Mouse (Mus musculus) kidney, adult 18-20 months (tissue): ENCODE results near the gene Hoxb6.

Source experiments
- DNase-seq: peaks from one replicate; pipeline ENCODE4 v3.0.0; 2021

The Hoxb6 gene

DNA sequence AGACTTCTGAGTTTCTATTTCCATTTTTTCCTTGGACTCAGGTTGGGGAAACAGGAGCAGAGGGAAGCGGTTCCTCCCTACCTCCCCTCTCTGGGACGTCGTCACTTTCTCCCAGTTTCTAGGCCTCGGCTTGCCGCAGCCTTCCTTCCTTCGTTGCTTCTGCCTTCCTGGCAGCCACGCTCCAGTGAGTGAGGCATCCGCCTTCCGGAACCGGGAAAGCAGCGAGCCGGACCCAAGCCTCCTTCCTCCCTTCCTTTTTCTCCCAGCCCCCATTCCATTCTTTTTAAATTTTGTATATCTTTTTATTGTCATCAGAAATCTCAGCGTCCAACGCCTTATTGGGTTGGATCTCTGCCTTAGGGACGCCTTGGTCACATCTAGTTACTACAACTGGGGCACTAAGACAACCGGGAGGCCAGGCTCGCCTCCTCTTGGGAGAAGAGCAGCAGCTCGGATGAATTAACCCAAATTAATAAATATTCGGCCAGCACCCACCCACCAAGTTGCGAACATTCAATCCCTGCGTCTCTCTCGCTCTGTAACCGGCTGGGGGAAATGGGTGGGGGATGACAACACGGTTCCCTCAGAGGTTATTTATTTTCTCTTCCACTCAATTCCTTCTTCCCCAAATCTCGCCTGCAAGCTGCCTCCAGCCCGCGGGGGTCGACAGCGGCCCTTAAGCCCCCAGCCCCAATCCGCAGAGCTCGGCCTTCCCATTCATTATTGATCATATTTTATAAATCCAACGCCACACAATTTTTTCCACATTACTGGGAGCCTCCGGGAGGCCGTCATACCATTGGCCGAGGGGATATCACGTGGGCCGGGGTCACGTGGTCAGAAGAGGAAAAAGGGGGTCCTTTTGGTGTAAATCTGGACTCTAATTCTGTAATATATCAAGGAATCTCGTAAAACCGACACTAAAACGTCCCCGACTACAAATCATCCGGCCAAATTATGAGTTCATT is 6.2 kb upstream of the Hoxb6 start, which contains the start of gene Hoxb7:
TSS of gene Hoxb7 (plus strand) at position 853 of the 968 bp plus-strand sequence.
- peak; percentile 91 for DNase-seq

DNA sequence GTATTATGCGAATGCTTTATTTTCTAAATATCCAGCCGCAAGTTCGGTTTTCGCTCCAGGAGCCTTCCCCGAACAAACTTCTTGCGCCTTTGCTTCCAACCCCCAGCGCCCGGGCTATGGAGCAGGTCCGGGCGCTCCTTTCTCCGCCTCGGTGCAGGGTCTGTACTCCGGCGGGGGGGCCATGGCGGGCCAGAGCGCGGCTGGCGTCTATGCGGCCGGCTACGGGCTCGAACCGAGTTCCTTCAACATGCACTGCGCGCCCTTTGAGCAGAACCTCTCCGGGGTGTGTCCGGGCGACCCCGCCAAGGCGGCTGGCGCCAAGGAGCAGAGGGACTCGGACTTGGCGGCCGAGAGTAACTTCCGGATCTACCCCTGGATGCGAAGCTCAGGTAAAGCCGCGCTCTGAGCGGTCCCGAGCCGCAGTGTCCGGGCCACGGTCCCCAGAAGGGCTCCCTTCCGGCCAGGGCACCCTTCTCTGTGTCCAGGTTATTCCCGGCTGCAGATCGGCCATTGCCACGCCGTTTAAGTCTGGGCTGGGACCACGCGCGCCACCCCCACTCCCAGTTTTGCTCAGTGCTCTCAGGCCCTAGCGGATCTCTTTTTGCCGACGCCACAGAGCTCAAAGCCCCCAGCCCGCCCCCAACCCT is 5.4 kb upstream of the Hoxb6 start:
- peak; percentile 85 for DNase-seq

DNA sequence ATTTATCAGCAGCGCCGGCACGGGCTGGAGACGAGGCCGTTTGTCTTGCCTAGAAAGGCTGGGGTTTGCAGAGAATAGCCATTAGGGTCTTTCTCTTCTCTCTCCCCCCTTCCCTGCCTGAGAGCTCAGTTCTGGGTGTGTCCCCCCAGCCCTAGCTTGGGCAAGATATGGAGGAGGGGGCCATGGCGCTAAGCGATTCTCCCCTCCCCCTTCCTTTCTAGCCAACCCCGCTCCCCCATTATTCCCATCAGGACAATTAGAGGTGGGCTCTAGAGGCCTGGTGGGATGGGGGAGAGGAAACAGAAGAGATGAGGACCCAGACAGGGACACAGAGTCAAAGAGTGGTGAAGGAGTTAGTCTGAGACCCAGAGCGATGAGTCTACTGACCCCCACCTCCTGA is 4.9 kb upstream of the Hoxb6 start:
- DNase-seq = no peak

DNA sequence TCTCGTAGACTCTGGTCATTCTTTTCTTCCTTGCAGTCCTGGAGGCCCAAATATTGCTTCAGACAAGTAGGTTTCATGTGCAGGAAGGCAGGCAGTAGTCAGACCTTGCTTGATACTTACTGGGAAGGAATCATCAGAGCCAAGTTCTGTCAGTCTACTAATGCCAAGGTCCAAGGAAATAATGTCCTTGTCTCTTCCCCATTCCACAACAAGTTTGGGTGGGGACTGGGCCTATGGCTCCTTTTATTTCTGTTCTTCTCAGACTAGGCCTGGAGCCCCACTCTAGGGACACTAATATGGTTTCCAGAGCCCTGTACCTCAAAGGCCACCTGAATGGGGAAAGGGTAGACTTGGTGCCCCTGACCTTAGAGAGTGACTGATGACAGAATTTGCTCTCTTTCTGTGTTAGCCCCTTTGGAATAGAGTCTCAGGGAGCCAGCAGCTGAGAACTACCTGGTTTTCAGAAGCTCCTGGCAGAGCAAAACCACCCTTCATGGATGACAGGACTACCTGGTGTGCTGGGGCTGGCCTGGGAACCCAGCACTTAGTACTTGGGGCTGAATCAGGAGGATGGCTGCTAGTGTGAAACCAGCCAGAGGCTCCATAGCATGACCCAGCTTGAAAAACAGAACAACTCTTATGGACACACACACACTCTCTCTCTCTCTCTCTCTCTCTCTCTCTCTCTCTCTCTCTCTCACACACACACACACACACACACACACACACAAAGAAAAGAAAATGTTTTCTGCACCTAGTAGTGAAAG is 3.6 kb upstream of the Hoxb6 start:
- DNase-seq = no peak

DNA sequence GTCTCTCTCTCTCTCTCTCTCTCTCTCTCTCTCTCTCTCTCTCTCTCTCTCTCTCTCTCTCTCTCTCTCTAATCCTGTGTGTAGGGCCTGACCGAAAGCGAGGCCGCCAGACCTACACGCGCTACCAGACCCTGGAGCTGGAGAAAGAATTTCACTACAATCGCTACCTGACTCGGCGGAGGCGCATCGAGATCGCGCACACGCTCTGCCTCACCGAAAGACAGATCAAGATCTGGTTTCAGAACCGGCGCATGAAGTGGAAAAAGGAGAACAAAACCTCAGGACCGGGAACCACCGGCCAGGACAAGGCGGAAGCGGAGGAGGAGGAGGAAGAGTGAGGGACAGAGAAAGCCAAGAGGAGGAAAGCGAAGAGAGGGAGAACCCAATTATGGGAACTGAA is 3.0 kb upstream of the Hoxb6 start:
- DNase-seq = peak; percentile 56

DNA sequence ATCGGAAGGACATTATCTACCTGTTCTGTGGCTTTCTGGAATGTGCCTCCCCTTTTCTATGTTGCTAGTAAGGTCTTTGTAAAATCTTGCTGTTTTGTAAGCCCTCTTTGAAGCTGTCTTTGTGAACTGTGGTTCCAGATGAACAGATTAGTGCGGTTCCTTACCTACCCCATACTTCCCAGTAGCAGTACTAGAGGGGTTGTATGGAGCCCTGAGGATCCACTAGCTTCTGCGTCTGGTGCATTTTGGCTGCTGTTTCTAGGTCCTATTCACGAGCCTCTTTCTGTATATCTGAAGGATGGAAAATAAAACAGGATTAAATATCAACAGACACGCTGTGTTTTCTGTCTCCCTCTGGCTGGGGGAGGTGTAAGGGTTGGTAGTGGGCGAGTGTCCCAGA is 2.4 kb upstream of the Hoxb6 start:
- no peak for DNase-seq

DNA sequence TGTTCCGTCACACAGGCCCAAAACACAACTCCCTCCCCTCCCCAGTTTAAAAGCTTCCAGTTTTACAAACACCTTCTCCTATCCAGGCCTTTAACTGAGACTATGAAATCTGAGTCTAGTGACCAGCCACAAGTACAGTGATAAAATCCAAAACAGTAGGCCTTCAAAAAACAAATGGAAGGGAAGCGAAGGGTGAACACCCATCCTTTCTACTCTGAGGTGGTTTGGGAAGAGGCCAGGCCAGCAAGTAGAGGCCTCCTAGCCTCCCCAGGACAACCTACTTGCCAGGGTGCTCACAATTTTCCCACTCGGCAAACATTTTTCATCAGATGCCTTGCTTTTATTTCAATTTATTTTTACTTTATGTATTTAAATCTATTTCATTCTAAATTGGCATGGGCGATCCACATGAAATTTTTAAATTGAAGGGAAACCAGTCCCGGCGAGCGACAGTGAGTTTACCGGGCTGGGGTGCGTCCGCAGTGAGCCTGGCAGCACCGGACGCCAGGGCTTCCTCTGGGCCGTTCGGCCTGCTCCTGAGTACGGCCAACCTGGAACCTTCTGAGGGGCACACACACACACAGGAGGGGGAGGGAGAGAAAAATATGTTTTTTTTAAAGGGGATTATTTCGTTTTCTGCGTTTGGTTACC is 1.4 kb upstream of the Hoxb6 start:
- no peak for DNase-seq

DNA sequence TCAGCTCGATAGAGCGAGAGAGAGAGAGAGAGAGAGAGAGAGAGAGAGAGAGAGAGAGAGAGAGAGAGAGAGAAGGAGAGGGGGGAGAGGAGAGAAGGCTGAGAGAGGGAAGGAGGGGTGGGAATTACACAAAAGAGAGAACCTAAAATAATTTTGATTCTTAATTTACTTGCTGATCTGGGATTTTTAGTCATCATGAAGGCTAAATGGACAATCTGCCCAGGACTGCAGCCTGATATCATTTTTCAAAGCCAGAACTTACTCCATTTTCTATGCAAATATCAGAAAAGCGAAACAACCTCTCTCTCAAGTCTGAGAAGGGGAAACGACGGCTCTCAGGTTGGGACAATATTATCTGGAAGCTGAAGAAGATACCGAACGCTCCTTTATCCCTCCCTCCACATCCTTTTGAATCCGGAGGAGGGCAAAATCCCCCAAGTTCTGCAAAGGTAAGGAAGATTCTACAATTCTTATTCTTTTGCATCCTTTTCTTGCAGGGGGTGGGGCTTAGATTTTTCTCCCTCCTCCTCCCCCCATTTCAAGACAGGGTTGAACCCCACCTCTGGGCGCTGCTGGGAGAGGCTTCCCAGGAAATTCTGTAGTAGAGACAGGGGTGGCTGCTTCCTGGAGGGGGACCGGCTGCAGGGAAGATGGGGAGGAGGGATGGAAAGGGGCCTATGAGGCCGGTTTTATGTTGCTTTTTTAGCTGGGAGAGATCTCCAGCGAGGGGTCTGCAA is 457 bp downstream of the Hoxb6 start:
- peak; percentile 63 for DNase-seq

DNA sequence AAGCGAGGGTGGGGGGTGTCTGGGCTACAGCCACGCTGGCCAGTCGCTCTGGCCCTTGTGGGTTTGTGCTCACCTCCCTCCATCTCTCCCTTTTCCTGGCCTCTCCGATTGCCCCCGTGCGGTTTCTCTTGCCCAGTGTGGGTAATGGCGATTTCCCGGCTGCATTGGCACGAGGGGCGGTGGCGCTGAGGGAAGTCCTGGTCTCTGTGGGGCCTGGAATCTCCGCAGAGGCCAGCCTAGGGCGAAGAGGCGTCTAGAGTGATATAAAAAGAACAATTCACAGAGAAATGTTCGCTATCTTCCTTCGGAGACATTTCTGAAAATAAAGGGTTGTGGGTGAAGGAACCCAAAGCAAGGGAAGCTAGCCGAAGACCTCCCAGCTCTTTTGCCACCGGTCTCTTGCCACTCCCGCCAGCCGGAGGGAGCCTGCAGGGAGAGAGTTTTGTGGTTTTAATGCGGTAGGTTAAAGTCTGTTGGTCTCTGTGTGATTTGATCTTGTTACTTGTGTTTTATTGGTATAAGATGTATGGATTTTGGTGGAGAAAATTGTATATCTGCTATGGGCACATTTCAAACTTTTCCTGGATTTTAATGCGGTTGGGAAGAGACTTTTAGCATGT is 1.1 kb downstream of the Hoxb6 start:
- peak; percentile 65 for DNase-seq

DNA sequence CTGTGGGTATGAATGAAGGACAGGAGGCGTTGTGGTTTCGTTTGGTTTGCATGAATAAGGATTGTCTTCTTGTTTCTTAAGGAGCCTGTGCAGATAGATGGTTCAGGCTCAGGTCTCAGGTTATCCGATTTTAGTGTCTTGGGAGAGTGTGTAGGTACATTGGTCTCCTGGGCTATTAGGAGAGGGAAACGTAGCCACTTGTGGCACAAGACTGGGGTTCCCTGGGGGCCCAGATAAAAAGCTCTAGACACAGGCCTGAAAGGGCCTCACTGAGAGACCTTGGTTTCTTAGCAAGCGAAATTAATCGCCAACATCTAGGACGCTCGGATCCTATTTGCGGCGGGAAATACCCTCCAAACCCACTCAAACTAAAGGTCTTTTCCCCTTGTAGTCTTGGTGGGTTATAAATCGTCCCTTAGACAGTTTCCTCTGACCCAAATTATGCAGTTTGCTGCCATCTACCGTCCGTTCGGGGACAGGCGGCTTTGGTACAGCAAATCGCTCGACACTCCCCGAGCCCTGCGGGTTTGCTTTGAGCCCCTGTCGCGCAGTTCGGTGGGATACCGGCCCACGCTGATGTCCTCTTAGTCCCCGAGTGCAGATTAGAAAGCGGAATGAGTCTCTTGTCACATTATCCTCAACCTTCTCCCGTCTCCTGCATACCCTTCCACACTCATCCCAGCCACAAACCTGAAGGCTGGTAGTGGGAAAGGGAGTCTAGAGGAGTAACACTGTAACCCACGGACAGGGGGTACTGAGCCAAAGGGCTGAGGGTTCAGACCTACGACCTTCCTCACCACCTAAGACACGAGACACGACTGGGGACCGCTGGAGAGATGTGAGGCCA is 2.2 kb downstream of the Hoxb6 start:
- peak; percentile 95 for DNase-seq

DNA sequence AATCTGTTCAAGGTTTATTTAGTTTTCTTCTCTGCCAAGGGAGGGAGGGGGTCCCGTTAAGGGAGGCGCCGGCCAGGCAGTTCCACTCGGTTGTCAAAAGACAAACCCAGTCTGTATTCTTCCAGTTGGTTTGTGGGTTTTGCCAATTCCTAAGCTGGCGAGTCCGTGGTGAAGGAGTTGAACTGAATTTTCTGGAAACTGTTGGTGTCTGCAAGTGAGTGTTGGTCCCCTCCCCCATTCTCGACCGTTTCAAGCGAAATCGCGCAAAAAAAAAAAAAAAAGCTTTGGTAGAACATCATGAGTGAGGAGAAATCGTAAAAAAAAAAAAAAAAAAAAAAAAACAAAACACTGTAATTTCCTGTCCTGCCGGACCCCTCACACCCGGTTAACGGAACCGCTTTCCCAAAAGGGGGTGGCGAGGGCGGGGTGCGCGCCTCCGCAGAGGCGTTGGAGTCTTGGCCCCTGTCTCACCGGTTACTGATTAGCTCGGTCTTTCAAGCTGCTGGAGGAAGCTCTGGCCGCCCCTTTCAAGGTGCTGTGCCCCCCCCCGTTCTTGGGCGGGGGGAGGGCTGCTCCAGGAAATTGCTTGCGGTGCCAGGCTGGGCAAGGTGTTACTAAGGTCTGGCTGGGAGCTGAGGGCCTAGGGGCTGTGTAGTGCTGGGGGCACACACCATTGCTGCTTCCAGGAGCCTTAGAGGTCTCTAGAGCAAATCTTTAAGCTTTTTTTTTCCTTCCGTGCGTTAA is 3.0 kb downstream of the Hoxb6 start:
- peak; percentile 86 for DNase-seq

DNA sequence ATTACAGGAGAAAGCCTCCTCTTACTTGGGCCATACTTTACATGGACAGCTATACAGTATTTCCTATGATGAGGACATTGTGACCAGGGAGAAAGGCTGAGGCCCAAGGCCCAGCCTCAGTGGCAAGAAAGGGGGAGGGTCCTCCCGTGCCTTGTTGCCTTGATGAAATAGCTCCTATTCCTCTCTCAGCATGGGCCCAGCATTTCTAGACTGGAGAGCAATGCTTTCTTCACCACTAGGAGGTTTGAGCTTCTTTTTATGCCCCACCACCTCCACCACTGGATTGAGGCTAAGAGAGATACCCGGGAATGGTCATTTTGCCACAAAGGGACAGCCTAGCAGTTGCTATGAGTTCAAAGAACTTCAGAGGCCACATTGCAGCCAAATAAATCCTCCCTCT is 4.7 kb downstream of the Hoxb6 start:
- no peak for DNase-seq

DNA sequence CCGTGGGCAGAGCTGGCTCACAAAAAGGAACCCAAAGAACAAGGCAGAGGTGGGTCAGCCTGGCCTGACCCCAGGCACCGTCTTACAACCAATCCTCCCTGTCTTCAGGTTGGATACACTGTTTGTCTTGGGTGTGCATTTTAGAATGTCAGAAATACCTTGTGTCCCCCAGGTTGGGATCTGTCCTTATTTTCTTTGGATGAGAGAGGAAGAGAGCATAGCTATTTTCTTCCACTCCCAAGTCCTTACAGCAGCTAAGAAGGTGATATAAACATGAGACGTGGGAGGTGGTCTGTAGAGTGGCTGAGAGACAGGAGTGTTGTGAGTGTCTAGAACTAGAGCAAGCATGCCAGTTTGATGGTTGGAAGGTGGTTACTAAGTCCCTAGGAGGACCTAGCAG is 5.2 kb downstream of the Hoxb6 start:
- DNase-seq = no peak

DNA sequence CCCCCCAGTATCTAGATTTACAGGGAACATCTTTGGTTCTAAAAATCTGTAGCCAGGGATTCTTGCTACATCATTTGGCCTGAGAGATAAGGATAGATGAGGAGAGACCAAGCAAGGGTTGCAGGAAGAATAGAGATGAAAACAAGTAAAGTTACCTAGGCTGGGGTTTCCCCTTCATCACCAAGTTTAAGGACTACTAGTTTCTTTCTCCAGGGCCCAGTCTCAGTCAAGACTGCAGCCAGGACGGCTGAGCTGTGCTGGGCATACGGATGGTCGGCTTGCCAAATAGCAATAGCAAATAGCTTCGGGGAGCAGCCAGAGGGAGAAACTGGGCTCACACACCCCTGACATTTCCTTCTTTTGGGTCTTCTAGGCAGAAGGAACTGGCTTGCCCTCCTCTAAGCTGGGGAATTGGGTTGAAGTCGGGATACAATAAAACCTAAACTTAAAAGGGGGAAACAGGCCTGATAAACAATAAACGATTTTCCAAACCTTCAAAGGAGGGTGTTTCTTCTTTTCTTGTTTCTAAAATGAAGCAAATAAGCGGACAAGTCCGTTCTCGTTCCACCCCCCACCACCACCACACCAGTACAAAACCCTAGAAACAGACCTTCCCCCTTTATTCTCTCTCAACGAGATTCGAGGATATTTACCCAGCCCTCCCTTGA is 5.8 kb downstream of the Hoxb6 start:
- DNase-seq = no peak

DNA sequence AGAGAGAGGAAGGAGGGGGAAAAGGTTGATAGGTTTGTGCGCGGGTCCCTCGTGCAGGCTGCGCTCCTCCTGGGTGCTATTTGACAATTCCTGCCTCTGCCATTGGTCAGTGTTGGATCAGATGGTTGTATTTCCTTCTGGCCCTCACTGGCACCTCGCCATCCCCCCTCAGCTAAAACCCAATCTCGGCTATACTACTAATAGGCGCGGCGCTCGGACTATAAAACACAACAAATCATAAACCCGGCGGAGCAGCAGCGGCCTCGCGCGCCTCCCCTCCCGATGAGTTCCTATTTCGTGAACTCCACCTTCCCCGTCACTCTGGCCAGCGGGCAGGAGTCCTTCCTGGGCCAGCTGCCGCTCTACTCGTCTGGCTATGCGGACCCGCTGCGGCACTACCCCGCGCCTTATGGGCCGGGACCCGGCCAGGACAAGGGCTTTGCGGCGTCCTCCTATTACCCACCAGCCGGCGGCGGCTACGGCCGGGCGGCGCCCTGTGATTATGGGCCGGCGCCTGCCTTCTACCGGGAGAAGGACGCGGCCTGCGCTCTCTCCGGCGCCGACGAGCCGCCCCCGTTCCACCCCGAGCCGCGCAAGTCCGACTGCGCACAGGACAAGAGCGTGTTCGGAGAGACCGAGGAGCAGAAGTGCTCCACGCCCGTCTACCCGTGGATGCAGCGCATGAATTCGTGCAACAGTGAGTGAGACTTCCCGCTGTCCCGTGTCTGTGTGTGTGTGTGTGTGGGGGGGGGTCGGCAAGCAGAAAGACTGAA is 6.8 kb downstream of the Hoxb6 start:
- peak; percentile 92 for DNase-seq

DNA sequence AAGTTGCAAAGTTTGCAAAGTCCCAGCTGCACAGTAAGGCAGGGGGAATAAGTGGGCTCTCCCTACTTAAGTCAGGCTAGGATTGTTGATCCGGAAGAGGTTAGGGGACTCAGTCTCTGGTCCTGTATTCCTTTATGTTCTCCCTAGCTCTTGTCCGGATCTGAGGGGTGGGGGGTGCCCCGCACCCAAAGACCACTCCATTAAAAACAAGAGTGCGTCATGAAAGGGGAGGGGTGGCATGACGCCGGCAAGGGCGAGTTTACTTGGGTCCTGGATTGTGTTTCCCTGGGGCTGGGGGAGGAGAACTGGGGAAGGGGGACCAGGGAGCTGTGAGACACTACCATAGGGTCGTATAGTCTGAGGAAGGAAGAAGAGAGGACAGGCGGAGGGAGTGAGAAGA is 7.5 kb downstream of the Hoxb6 start:
- no peak for DNase-seq

DNA sequence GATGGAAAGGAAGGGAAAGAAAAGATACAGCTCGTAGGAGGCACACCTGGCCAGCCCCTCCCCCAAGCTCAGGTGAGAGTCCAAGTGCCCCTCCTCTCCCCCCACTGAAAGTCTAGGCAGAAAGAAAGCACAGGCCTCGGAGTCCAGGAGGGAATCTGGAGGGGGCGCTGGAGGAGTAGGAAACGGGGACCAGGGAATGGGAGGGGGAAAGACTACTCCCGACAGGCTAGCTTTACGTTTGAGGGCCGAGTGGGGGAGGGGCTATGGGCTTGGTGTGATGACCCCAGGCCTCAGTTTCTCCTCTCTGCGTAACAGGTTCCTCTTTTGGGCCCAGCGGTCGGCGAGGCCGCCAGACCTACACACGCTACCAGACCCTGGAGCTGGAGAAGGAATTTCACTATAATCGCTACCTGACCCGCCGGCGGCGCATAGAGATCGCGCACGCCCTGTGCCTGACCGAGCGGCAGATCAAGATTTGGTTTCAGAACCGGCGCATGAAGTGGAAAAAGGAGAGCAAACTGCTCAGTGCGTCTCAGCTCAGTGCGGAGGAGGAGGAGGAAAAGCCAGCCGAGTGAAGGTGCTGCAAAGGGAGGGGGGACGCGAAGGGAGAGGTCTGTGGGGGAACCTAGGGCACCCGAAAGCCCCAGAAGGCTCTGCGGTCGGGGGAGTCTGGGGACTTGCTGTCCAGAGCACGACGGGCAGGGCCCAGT is 8.2 kb downstream of the Hoxb6 start:
- peak; percentile 65 for DNase-seq

DNA sequence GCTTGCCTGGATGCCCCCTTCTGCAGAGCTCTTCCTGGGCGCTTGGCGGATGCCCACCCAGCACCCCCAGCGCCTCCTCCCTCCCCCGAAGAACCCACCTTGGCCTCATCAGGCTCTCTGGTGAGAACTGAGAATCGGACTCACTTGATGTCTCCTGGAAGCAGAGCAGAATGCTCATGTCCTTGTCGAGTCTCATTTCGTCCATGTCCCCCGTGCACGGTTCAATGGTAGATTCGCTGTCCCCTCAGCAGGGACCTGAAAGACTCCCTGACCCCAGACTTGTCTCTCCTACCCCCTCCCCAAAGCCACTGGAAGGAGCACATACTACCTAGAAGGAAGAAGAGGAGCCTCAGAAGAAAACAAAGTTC is 8.8 kb downstream of the Hoxb6 start:
- DNase-seq = peak; percentile 50
